Mouse (Mus musculus): ENCODE measurements around the gene Schip1. TPM values are rescaled to one million over a fixed set of nuclear protein-coding genes. Genes with fewer than 3 reads are reported as not detected.

Schip1 gene
- polyA plus RNA-seq, 1 experiment from 2014 or later, result 165 TPM

DNA sequence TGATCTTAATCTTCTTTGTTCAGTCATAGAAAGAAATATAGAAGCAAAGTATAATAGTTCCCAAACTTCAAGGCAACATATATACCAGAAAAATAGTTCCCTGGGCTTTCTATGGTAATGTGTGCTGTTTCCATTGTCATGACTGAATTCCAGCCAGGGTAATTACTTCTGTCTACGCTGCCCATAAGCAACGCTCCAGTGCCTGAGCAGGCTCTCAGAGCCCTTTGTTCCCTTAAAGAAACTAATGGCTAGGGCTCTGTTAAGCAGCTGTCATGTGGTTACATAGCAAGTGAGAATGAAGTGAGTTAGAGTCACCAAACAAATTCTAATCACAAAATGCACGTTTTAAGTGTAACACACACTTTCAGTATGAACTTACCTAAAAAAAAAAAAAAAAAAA lies 206.9 kb downstream of the Schip1 start:
- no peak overlapping the region for H3K4me3 ChIP-seq (ENCODE audit: low read depth, low read length)
- DNase-seq (ENCODE audit: low spot score), result peak; percentile 73
- no peaks in the 10 kb centered on the region for H3K36me3 ChIP-seq (ENCODE audit: control insufficient read depth, insufficient read depth, low read length)
- no peak overlapping the region for H3K4me2 ChIP-seq (ENCODE audit: low read length)
- no peak overlapping the region for H3K9ac ChIP-seq (ENCODE audit: low read length)
- no peaks in the 10 kb centered on the region for H3K9me3 ChIP-seq (replicated peaks; ENCODE audit: control insufficient read depth, low read length)
- H3K27ac ChIP-seq (ENCODE audit: low read depth, low read length), result no peak overlapping the region
- ATAC-seq, result peak; percentile 79
- 9% methylated on average over 3 of the region's 3 CpGs for WGBS
- no peaks in the 10 kb centered on the region for H3K4me1 ChIP-seq (ENCODE audit: control insufficient read depth, insufficient read depth, low read length)
- no peaks in the 10 kb centered on the region for H3K27me3 ChIP-seq (replicated peaks; ENCODE audit: control insufficient read depth, insufficient read depth, low read length)

DNA sequence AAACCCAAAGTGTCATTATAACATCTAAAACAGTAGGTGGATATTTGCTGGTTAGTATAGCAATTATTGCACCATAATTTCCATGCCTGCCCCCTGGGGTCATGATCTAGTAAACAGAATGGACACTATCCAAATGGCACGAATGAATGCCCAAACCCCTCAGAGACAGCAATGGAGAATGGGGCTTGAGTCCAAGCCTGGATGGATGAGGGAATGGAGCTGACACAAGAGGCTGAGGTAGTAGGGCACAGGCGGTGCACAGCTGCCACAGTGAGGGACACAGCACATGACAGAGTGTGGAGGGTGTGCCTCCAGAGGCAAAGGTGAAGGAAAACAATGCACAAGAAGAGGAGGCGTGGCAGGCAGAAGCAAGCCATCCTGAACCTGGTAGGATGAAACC lies 207.3 kb downstream of the Schip1 start:
- no peaks in the 10 kb centered on the region for H3K36me3 ChIP-seq (ENCODE audit: control insufficient read depth, insufficient read depth, low read length)
- ATAC-seq (peak; percentile 44; the same call in 1 of the 2 replicates), DNase-seq (ENCODE audit: low spot score) (peak; percentile 52)
- H3K4me2 ChIP-seq (ENCODE audit: low read length), result no peak overlapping the region
- H3K27me3 ChIP-seq (replicated peaks; ENCODE audit: control insufficient read depth, insufficient read depth, low read length), result no peaks in the 10 kb centered on the region
- H3K4me1 ChIP-seq (ENCODE audit: control insufficient read depth, insufficient read depth, low read length), result no peaks in the 10 kb centered on the region
- no peak overlapping the region for H3K27ac ChIP-seq (ENCODE audit: low read depth, low read length)
- H3K9ac ChIP-seq (ENCODE audit: low read length), result no peak overlapping the region
- no peaks in the 10 kb centered on the region for H3K9me3 ChIP-seq (replicated peaks; ENCODE audit: control insufficient read depth, low read length)
- no peak overlapping the region for H3K4me3 ChIP-seq (ENCODE audit: low read depth, low read length)
- WGBS, result 44% methylated on average over 3 of the region's 3 CpGs

DNA sequence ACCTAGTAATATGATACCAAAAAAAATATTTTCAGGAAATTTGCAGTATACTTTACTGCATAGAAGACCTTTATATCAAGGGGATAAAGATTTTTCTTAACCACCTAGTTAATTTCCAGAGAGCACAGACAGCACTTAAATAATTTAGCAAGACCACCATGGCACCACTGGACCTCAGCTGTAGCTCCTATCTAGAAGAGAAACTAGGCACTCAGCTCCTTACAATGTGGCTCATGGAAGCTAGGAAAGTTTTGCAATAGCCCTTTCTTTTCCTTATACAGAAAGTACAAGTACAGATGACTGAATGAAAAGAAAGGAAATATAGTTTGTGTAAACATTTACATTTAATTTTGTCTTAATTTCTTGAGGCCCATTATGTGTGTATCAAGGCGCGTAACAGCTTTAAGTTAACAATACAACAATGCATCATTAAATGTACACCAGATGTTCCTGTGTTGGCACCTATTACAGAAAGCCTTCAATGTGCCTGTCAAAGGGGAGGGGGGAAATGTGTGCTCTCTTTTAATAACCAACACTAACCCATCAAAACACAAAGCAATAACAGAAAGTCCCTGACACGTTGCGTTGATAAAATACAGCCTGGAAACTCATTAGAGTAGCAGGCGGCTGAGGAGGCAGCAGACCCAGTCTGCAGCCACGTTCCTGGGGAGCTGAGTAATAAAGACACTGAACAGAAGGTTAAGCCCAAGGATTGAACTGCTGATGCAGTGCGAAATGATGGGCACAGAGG lies 218.4 kb downstream of the Schip1 start:
- ATAC-seq (peak; percentile 91), DNase-seq (ENCODE audit: low spot score) (peak; percentile 77)
- Histone ChIP-seq H3K36me3 (ENCODE audit: control insufficient read depth, insufficient read depth, low read length) (no peaks in the 10 kb centered on the region), H3K9ac (ENCODE audit: low read length) (no peak overlapping the region), H3K9me3 (replicated peaks; ENCODE audit: control insufficient read depth, low read length) (no peaks in the 10 kb centered on the region), H3K27me3 (replicated peaks; ENCODE audit: control insufficient read depth, insufficient read depth, low read length) (no peaks in the 10 kb centered on the region), H3K4me2 (ENCODE audit: low read length) (peak overlapping the region; percentile 20; the same call in 1 of the 2 replicates), H3K4me1 (ENCODE audit: control insufficient read depth, insufficient read depth, low read length) (peaks cover 10% of the 10 kb centered on the region; the same call in 1 of the 2 replicates), H3K27ac (ENCODE audit: low read depth, low read length) (peak overlapping the region; percentile 29; the same call in 1 of the 2 replicates), H3K4me3 (ENCODE audit: low read depth, low read length) (no peak overlapping the region)
- WGBS, result 15% methylated on average over 7 of the region's 7 CpGs

DNA sequence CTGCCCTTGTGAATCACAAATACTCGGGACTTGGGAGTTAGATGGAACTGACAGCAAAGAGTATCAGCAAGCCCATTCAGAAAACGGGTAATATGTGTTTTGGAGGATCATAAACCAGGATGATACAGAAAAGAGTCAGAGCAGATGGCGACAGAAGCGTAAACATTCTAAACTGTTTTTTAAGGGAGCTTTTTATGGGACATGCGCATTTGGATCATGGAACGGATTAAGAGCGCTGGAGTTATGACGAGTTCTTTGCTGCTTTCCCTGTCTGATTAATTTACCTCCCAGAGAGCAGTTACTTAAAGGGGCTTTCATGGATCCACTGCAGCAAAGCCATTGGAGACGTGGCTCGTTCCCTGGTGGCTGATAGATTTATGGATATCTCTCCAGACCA lies 219.0 kb downstream of the Schip1 start:
- Histone ChIP-seq H3K36me3 (ENCODE audit: control insufficient read depth, insufficient read depth, low read length) (no peaks in the 10 kb centered on the region), H3K4me2 (ENCODE audit: low read length) (peak overlapping the region; percentile 20; the same call in 1 of the 2 replicates), H3K27ac (ENCODE audit: low read depth, low read length) (peak overlapping the region; percentile 29; the same call in 1 of the 2 replicates), H3K4me3 (ENCODE audit: low read depth, low read length) (no peak overlapping the region), H3K4me1 (ENCODE audit: control insufficient read depth, insufficient read depth, low read length) (peaks cover 10% of the 10 kb centered on the region; the same call in 1 of the 2 replicates), H3K9me3 (replicated peaks; ENCODE audit: control insufficient read depth, low read length) (no peaks in the 10 kb centered on the region), H3K9ac (ENCODE audit: low read length) (no peak overlapping the region), H3K27me3 (replicated peaks; ENCODE audit: control insufficient read depth, insufficient read depth, low read length) (no peaks in the 10 kb centered on the region)
- ATAC-seq, result peak; percentile 61
- DNase-seq (ENCODE audit: low spot score), result peak; percentile 73
- 37% methylated on average over 10 of the region's 10 CpGs for WGBS

- peaks cover 10% of the 10 kb centered on the region; the same call in 1 of the 2 replicates for H3K4me1 ChIP-seq (ENCODE audit: control insufficient read depth, insufficient read depth, low read length)
- no peaks in the 10 kb centered on the region for H3K27me3 ChIP-seq (replicated peaks; ENCODE audit: control insufficient read depth, insufficient read depth, low read length)
- no peaks in the 10 kb centered on the region for H3K9me3 ChIP-seq (replicated peaks; ENCODE audit: control insufficient read depth, low read length)
- no peak overlapping the region for H3K9ac ChIP-seq (ENCODE audit: low read length)
- no peak overlapping the region for H3K4me2 ChIP-seq (ENCODE audit: low read length)
- H3K27ac ChIP-seq (ENCODE audit: low read depth, low read length), result no peak overlapping the region
- ATAC-seq, result no peak
- H3K36me3 ChIP-seq (ENCODE audit: control insufficient read depth, insufficient read depth, low read length), result no peaks in the 10 kb centered on the region
- peak; percentile 43 for DNase-seq (ENCODE audit: low spot score)
- H3K4me3 ChIP-seq (ENCODE audit: low read depth, low read length), result no peak overlapping the region
- WGBS, result 49% methylated on average over 2 of the region's 2 CpGs
These were observed 219.9 kb downstream of the Schip1 start for GRCm38 (mm10) chr3:68284500-68284899.

GRCm38 (mm10) chr3:68296752-68297151 lies 232.2 kb downstream of the Schip1 start:
- no peaks in the 10 kb centered on the region for H3K27me3 ChIP-seq (replicated peaks; ENCODE audit: control insufficient read depth, insufficient read depth, low read length)
- no peak for DNase-seq (ENCODE audit: low spot score)
- H3K4me3 ChIP-seq (ENCODE audit: low read depth, low read length), result no peak overlapping the region
- H3K9me3 ChIP-seq (replicated peaks; ENCODE audit: control insufficient read depth, low read length), result no peaks in the 10 kb centered on the region
- no peak for ATAC-seq
- H3K4me1 ChIP-seq (ENCODE audit: control insufficient read depth, insufficient read depth, low read length), result no peaks in the 10 kb centered on the region
- H3K9ac ChIP-seq (ENCODE audit: low read length), result no peak overlapping the region
- no peaks in the 10 kb centered on the region for H3K36me3 ChIP-seq (ENCODE audit: control insufficient read depth, insufficient read depth, low read length)
- WGBS, result 82% methylated on average over 7 of the region's 7 CpGs
- no peak overlapping the region for H3K27ac ChIP-seq (ENCODE audit: low read depth, low read length)
- no peak overlapping the region for H3K4me2 ChIP-seq (ENCODE audit: low read length)

DNA sequence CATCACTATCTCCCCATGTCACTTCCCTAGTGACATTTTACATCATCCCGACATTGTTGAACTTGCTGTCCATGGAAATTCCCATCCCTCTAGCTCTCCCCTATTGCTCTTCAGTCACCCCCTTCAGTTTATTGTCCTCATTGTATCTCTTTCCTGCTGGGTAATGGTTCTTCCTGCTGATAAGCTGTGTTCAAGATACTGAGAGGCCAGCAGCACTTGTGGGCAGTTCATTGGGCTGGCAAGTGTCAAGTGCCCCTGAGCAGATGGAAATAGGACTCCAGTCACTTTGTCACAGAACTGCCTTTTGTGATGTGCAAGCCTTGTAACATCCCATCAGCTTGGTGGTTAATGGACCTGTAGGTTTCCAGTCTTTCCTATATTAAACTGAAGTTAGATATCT lies 241.0 kb downstream of the Schip1 start:
- Histone ChIP-seq H3K9ac (ENCODE audit: low read length) (no peak overlapping the region), H3K36me3 (ENCODE audit: control insufficient read depth, insufficient read depth, low read length) (no peaks in the 10 kb centered on the region), H3K27ac (ENCODE audit: low read depth, low read length) (no peak overlapping the region), H3K4me2 (ENCODE audit: low read length) (no peak overlapping the region), H3K4me3 (ENCODE audit: low read depth, low read length) (no peak overlapping the region), H3K27me3 (replicated peaks; ENCODE audit: control insufficient read depth, insufficient read depth, low read length) (no peaks in the 10 kb centered on the region), H3K9me3 (replicated peaks; ENCODE audit: control insufficient read depth, low read length) (no peaks in the 10 kb centered on the region), H3K4me1 (ENCODE audit: control insufficient read depth, insufficient read depth, low read length) (no peaks in the 10 kb centered on the region)
- DNase-seq (ENCODE audit: low spot score), result no peak
- WGBS, result 67% methylated on average over 1 of the region's 1 CpGs
- no peak for ATAC-seq

- Histone ChIP-seq H3K27ac (ENCODE audit: low read depth, low read length) (no peak overlapping the region), H3K4me3 (ENCODE audit: low read depth, low read length) (no peak overlapping the region), H3K27me3 (replicated peaks; ENCODE audit: control insufficient read depth, insufficient read depth, low read length) (no peaks in the 10 kb centered on the region), H3K9ac (ENCODE audit: low read length) (no peak overlapping the region), H3K4me1 (ENCODE audit: control insufficient read depth, insufficient read depth, low read length) (no peaks in the 10 kb centered on the region), H3K9me3 (replicated peaks; ENCODE audit: control insufficient read depth, low read length) (no peaks in the 10 kb centered on the region), H3K4me2 (ENCODE audit: low read length) (no peak overlapping the region), H3K36me3 (ENCODE audit: control insufficient read depth, insufficient read depth, low read length) (no peaks in the 10 kb centered on the region)
- ATAC-seq, result no peak
- DNase-seq (ENCODE audit: low spot score), result no peak
- 18% methylated on average over 4 of the region's 4 CpGs for WGBS
These were observed 242.1 kb downstream of the Schip1 start for GRCm38 (mm10) chr3:68306726-68307125.

DNA sequence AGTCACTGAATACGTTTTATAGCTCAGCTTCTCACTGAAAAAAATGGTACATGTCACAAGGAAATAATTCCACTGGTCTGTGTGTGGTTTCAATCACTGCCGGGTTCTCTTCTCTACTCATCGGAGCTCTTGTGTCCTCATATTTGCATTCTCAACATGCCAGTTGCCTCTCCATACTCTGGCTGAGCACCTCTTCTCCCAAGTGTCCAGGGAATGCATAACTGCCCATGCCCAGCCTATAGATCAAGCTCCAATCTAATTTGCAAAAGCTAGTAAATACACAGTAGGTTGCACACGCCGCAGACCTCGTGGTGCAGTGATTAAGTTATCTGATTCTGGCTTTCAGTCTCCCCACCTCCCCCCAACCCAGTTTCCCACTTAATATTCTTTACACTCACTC lies 261.0 kb downstream of the Schip1 start:
- Histone ChIP-seq H3K9me3 (replicated peaks; ENCODE audit: control insufficient read depth, low read length) (no peaks in the 10 kb centered on the region), H3K4me3 (ENCODE audit: low read depth, low read length) (no peak overlapping the region), H3K27ac (ENCODE audit: low read depth, low read length) (no peak overlapping the region), H3K4me2 (ENCODE audit: low read length) (no peak overlapping the region), H3K36me3 (ENCODE audit: control insufficient read depth, insufficient read depth, low read length) (no peaks in the 10 kb centered on the region), H3K27me3 (replicated peaks; ENCODE audit: control insufficient read depth, insufficient read depth, low read length) (no peaks in the 10 kb centered on the region), H3K9ac (ENCODE audit: low read length) (no peak overlapping the region), H3K4me1 (ENCODE audit: control insufficient read depth, insufficient read depth, low read length) (no peaks in the 10 kb centered on the region)
- no peak for DNase-seq (ENCODE audit: low spot score)
- 78% methylated on average over 6 of the region's 6 CpGs for WGBS
- no peak for ATAC-seq

Measured in forebrain, embryonic 14.5 days (tissue).